Mouse (Mus musculus): ENCODE data around the gene Dach1.

Gene Dach1

GRCm38 (mm10) chr14:98106208-98106607 is 63.4 kb downstream of the Dach1 start:
- DNase-seq, result no peak

GRCm38 (mm10) chr14:98104314-98104955 is 65.1 kb downstream of the Dach1 start:
- no peak for DNase-seq

- no peak for DNase-seq
Measured at GRCm38 (mm10) chr14:98095229-98095628, 74.3 kb downstream of the Dach1 start.

GRCm38 (mm10) chr14:98089246-98089645 is 80.3 kb downstream of the Dach1 start:
- DNase-seq, result no peak

- no peak for DNase-seq
Measured at GRCm38 (mm10) chr14:98087355-98087754, 82.2 kb downstream of the Dach1 start.

- no peak for DNase-seq
Measured at GRCm38 (mm10) chr14:98086794-98087193, 82.8 kb downstream of the Dach1 start.

GRCm38 (mm10) chr14:98085141-98085540 is 84.4 kb downstream of the Dach1 start:
- no peak for DNase-seq

- no peak for DNase-seq
Measured at GRCm38 (mm10) chr14:98084720-98085119, 84.8 kb downstream of the Dach1 start.

GRCm38 (mm10) chr14:98083419-98083818 is 86.1 kb downstream of the Dach1 start:
- DNase-seq, result no peak

- DNase-seq, result no peak
Measured at GRCm38 (mm10) chr14:98080014-98080413, 89.6 kb downstream of the Dach1 start.

GRCm38 (mm10) chr14:98077996-98078395 is 91.6 kb downstream of the Dach1 start:
- DNase-seq, result no peak

- DNase-seq, result no peak
Measured at GRCm38 (mm10) chr14:98073421-98074080, 96.0 kb downstream of the Dach1 start.

GRCm38 (mm10) chr14:98072647-98073420 is 96.7 kb downstream of the Dach1 start:
- no peak for DNase-seq

GRCm38 (mm10) chr14:98071877-98072276 is 97.7 kb downstream of the Dach1 start:
- DNase-seq, result peak; percentile 11 to 35

GRCm38 (mm10) chr14:98067273-98067905 is 102.2 kb downstream of the Dach1 start:
- DNase-seq, result no peak

GRCm38 (mm10) chr14:98064190-98064589 is 105.4 kb downstream of the Dach1 start:
- DNase-seq, result no peak

- DNase-seq, result no peak
Measured at GRCm38 (mm10) chr14:98049329-98049728, 120.2 kb downstream of the Dach1 start.

GRCm38 (mm10) chr14:98048403-98048802 is 121.2 kb downstream of the Dach1 start:
- no peak for DNase-seq

- no peak for DNase-seq
Measured at GRCm38 (mm10) chr14:98047670-98048069, 121.9 kb downstream of the Dach1 start.

- DNase-seq, result no peak
Measured at GRCm38 (mm10) chr14:98046960-98047359, 122.6 kb downstream of the Dach1 start.

GRCm38 (mm10) chr14:98038524-98038923 is 131.0 kb downstream of the Dach1 start:
- DNase-seq, result no peak

- DNase-seq, result no peak
Measured at GRCm38 (mm10) chr14:98037175-98037574, 132.4 kb downstream of the Dach1 start.

- no peak for DNase-seq
Measured at GRCm38 (mm10) chr14:98035261-98035660, 134.3 kb downstream of the Dach1 start.
